Mouse (Mus musculus): ENCODE data around the gene Lpcat1. TPM values are rescaled to one million over a fixed set of nuclear protein-coding genes. Genes with fewer than 3 reads are reported as not detected.

Gene Lpcat1
- total and polyA plus RNA-seq, 3 experiments = 0.05 to 42.1 TPM; not detected in 1

DNA sequence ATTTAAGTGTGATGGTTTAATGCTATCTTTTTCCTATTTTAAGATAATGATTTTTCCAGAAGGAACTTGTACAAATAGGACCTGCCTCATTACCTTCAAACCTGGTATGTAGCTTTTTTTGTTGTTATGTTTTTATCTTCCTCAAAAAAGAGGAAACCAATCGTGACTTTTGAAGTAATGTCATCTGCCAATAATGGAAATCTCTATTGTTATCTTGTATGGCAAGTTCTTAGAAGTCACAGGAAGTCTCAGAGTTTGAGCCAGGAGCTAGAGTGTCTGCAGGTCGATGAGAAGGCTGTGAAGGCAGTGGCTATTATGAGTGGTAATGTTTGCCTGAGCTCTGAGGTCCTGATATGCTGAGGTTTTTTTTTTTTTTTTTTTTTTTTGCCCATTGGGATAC is 29.1 kb downstream of the Lpcat1 start:
- no peak for DNase-seq (ENCODE audit: low spot score)
- Histone ChIP-seq H3K27me3 (ENCODE audit: insufficient read depth, low read length) (no peaks in the 10 kb centered on the region), H3K4me3 (ENCODE audit: low read depth, low read length) (no peak overlapping the region), H3K4me1 (ENCODE audit: insufficient read depth, low read depth, low read length) (no peaks in the 10 kb centered on the region), H3K36me3 (replicated peaks) (no peaks in the 10 kb centered on the region), H3K9me3 (replicated peaks) (0 out of 2 replicates have a peak, but pooled peaks cover 2% of the 10 kb centered on the region)
- no peak for TF ChIP-seq GATA2 (IDR thresholded peaks at IDR 0.05; ENCODE audit: borderline replicate concordance, low read depth, low read length)
- no peak for TF ChIP-seq TAL1 (conservative IDR thresholded peaks at IDR 0.05; ENCODE audit: low read depth, low read length)
- TF ChIP-seq CTCF (IDR thresholded peaks at IDR 0.05; ENCODE audit: low read depth, low read length) = no peak
- no peak for TF ChIP-seq GATA1 (IDR thresholded peaks at IDR 0.05; ENCODE audit: borderline replicate concordance, low read length)
- no peak for TF ChIP-seq POLR2AphosphoS5 (IDR thresholded peaks at IDR 0.05; ENCODE audit: insufficient replicate concordance, low read depth, low read length)
- no peak for ATAC-seq (ENCODE audit: extremely low read depth, insufficient number of reproducible peaks, low FRiP score, poor library complexity, severe bottlenecking)

DNA sequence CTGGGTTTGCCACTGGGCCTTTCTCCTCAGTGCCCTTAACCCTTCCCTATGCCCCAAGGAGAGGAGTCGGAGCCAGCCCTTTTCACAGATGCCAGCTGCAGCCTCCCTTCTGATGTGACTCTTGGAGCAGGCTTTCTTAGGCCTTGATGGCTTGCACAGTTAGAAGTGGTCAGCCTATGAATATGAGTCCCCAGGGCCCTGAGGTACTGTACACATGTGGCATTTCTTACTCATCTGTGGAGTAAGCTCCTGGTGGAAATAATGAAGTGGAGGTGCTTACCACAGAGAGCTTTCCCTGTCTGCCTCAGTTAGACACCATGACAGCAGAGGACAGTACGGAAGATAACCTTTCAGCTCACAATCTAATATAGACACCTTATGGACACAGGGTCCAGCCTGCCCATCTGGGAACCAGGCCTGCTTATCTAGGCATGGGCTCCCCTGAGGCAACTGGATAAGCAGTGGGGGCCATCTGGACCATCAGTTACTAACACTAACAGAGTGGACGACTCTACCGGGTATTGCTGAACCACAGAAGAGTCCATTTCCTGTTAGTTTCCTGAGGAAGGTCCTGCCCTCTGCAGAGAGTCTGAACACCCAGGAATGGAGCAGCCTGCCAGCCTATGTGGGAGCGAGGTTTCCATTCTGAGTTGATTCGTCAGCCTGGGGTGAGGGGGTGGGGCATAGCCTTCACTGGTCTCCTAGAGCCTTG is 33.1 kb downstream of the Lpcat1 start:
- TF ChIP-seq GATA2 (IDR thresholded peaks at IDR 0.05; ENCODE audit: borderline replicate concordance, low read depth, low read length) (no peak), POLR2AphosphoS5 (IDR thresholded peaks at IDR 0.05; ENCODE audit: insufficient replicate concordance, low read depth, low read length) (no peak), TAL1 (conservative IDR thresholded peaks at IDR 0.05; ENCODE audit: low read depth, low read length) (no peak), GATA1 (IDR thresholded peaks at IDR 0.05; ENCODE audit: borderline replicate concordance, low read length) (no peak), CTCF (IDR thresholded peaks at IDR 0.05; ENCODE audit: low read depth, low read length) (no peak)
- Histone ChIP-seq H3K36me3 (replicated peaks) (no peaks in the 10 kb centered on the region), H3K9me3 (replicated peaks) (0 out of 2 replicates have a peak, but pooled peaks cover 2% of the 10 kb centered on the region), H3K4me1 (ENCODE audit: insufficient read depth, low read depth, low read length) (no peaks in the 10 kb centered on the region), H3K4me3 (ENCODE audit: low read depth, low read length) (no peak overlapping the region), H3K27me3 (ENCODE audit: insufficient read depth, low read length) (no peaks in the 10 kb centered on the region)
- DNase-seq (ENCODE audit: low spot score) (no peak), ATAC-seq (ENCODE audit: extremely low read depth, insufficient number of reproducible peaks, low FRiP score, poor library complexity, severe bottlenecking) (no peak)

DNA sequence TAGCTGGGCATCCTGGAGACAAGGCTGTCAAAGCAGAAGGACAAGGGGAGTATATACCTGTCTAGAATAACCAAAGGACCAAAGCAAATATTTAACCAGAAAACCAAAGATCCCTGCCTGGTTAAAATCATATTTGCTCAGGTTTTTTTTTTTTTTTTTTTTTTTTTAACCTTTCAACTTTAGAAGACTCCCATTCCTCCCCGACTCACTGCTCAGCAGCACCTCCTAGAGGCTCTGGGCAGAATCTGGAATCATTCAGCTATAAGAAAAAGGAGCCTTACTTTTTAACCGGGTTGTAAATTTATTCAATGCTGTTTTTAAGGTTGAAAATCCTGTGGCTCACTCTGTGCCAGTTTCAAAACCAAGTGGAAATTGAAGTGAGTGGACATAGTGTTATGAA is 35.7 kb downstream of the Lpcat1 start:
- ATAC-seq (ENCODE audit: extremely low read depth, insufficient number of reproducible peaks, low FRiP score, poor library complexity, severe bottlenecking) (no peak), DNase-seq (ENCODE audit: low spot score) (no peak)
- 0 out of 2 replicates have a peak, but pooled peaks cover 2% of the 10 kb centered on the region for H3K9me3 ChIP-seq (replicated peaks)
- TF ChIP-seq GATA2 (IDR thresholded peaks at IDR 0.05; ENCODE audit: borderline replicate concordance, low read depth, low read length) = no peak
- TF ChIP-seq POLR2AphosphoS5 (IDR thresholded peaks at IDR 0.05; ENCODE audit: insufficient replicate concordance, low read depth, low read length) = no peak
- no peak for TF ChIP-seq CTCF (IDR thresholded peaks at IDR 0.05; ENCODE audit: low read depth, low read length)
- TF ChIP-seq GATA1 (IDR thresholded peaks at IDR 0.05; ENCODE audit: borderline replicate concordance, low read length) = no peak
- no peaks in the 10 kb centered on the region for H3K36me3 ChIP-seq (replicated peaks)
- H3K27me3 ChIP-seq (ENCODE audit: insufficient read depth, low read length) = no peaks in the 10 kb centered on the region
- no peak overlapping the region for H3K4me3 ChIP-seq (ENCODE audit: low read depth, low read length)
- no peaks in the 10 kb centered on the region for H3K4me1 ChIP-seq (ENCODE audit: insufficient read depth, low read depth, low read length)

DNA sequence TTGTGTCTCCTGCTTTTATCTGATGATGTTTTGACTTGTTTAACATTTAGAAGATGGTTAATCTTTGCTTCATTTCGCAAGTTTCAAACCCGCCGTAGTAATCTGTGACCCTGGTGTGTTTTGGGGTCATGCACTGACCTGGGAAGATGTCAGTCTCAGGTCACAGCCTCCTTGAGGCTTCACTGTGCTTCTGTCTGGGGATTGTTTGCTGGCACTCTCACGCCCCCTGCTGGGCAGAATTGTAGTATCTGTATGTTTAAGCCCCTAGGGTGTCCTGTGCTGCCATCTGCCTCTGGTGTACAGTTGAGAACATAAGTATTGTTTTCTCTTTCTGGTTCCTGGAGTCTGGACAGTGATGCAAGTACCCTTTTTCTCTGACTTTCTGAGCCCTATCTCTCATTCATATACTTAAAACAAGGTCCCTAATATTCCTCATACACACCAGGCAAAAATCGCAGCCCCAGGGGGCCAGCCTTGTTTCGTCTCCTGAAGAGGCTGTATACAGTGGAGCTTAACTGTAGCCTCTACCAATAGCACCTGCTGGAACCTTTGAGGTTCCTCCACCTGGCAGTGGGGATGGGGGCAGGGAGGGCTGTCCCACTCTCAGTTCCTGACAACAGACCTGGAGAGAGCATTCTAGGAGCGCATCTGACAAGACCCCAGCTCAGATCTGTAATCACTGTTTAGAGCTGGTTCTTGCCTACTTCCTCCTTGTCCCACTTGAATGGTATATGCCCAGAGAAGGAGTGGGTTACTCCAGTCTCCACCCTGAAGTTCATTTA is 38.9 kb downstream of the Lpcat1 start:
- no peaks in the 10 kb centered on the region for H3K9me3 ChIP-seq (replicated peaks)
- ATAC-seq (ENCODE audit: extremely low read depth, insufficient number of reproducible peaks, low FRiP score, poor library complexity, severe bottlenecking) = no peak
- H3K4me1 ChIP-seq (ENCODE audit: insufficient read depth, low read depth, low read length) = no peaks in the 10 kb centered on the region
- no peak for DNase-seq (ENCODE audit: low spot score)
- H3K27me3 ChIP-seq (ENCODE audit: insufficient read depth, low read length) = no peaks in the 10 kb centered on the region
- no peak for TF ChIP-seq TAL1 (conservative IDR thresholded peaks at IDR 0.05; ENCODE audit: low read depth, low read length)
- TF ChIP-seq GATA1 (IDR thresholded peaks at IDR 0.05; ENCODE audit: borderline replicate concordance, low read length) = no peak
- no peak for TF ChIP-seq POLR2AphosphoS5 (IDR thresholded peaks at IDR 0.05; ENCODE audit: insufficient replicate concordance, low read depth, low read length)
- no peak for TF ChIP-seq CTCF (IDR thresholded peaks at IDR 0.05; ENCODE audit: low read depth, low read length)
- no peak for TF ChIP-seq GATA2 (IDR thresholded peaks at IDR 0.05; ENCODE audit: borderline replicate concordance, low read depth, low read length)
- no peak overlapping the region for H3K4me3 ChIP-seq (ENCODE audit: low read depth, low read length)
- no peaks in the 10 kb centered on the region for H3K36me3 ChIP-seq (replicated peaks)

DNA sequence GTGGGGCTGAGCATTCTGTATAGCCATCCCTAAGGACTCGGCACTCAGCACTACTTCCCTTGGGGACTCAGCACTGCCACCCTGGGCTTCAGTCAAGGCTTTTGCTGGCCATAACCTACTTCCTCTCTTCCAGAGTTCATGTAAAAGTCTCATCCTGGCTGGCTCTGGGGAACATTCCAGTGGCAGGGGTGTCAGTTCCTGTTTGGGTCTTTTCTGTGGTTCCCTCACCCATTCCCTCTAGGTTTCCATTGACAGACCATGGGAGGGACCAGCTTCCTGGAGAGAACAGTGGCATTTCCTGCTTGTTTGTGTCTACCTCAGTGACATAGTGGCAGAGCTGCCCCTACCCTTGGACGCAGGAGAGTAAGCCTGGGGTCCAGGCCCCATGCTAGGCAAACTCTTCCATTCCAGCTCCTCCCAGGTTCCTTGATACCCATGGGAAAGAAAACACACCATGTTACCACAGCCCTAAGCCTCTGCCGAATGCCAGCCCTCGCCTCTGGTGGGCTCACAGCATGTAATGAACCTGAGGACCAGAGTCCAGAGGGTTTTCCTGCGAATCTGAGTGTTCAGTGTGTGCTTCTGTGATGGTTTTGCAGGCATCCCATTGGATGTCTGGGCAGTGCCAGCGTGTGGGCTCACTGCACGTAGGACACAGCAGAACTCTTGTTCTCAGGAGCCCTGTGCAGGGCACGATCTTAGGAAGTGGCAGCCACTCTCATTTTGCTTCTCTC is 42.0 kb downstream of the Lpcat1 start:
- no peaks in the 10 kb centered on the region for H3K27me3 ChIP-seq (ENCODE audit: insufficient read depth, low read length)
- no peak for TF ChIP-seq TAL1 (conservative IDR thresholded peaks at IDR 0.05; ENCODE audit: low read depth, low read length)
- no peak for TF ChIP-seq GATA1 (IDR thresholded peaks at IDR 0.05; ENCODE audit: borderline replicate concordance, low read length)
- no peak for TF ChIP-seq GATA2 (IDR thresholded peaks at IDR 0.05; ENCODE audit: borderline replicate concordance, low read depth, low read length)
- no peak for TF ChIP-seq CTCF (IDR thresholded peaks at IDR 0.05; ENCODE audit: low read depth, low read length)
- TF ChIP-seq POLR2AphosphoS5 (IDR thresholded peaks at IDR 0.05; ENCODE audit: insufficient replicate concordance, low read depth, low read length) = no peak
- no peaks in the 10 kb centered on the region for H3K9me3 ChIP-seq (replicated peaks)
- H3K4me3 ChIP-seq (ENCODE audit: low read depth, low read length) = no peak overlapping the region
- no peaks in the 10 kb centered on the region for H3K4me1 ChIP-seq (ENCODE audit: insufficient read depth, low read depth, low read length)
- no peaks in the 10 kb centered on the region for H3K36me3 ChIP-seq (replicated peaks)
- DNase-seq (ENCODE audit: low spot score) = no peak
- ATAC-seq (ENCODE audit: extremely low read depth, insufficient number of reproducible peaks, low FRiP score, poor library complexity, severe bottlenecking) = no peak

DNA sequence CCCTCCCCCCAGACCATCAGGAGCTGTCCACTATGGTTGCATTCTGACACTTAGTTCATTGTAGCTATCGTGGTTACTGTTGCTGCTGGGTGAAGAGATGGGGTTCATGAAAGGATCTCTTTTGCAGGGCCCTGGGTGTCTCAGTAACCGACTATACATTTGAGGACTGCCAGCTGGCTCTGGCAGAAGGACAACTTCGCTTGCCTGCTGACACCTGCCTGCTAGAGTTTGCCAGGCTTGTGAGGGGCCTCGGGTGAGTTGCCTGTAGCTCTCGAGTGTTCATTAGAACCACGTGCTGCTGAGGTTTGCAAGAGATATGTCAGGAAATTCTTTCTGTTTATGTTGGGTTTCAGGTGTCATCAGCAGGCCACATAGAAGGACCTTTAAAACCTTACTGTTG is 42.9 kb downstream of the Lpcat1 start:
- no peak for ATAC-seq (ENCODE audit: extremely low read depth, insufficient number of reproducible peaks, low FRiP score, poor library complexity, severe bottlenecking)
- no peaks in the 10 kb centered on the region for H3K36me3 ChIP-seq (replicated peaks)

More for the DNA sequence above, 42.9 kb downstream of the Lpcat1 start:
- no peak for DNase-seq (ENCODE audit: low spot score)
- H3K4me3 ChIP-seq (ENCODE audit: low read depth, low read length) = no peak overlapping the region
- no peaks in the 10 kb centered on the region for H3K27me3 ChIP-seq (ENCODE audit: insufficient read depth, low read length)
- no peaks in the 10 kb centered on the region for H3K4me1 ChIP-seq (ENCODE audit: insufficient read depth, low read depth, low read length)
- H3K9me3 ChIP-seq (replicated peaks) = no peaks in the 10 kb centered on the region
- no peak for TF ChIP-seq GATA2 (IDR thresholded peaks at IDR 0.05; ENCODE audit: borderline replicate concordance, low read depth, low read length)
